Mouse (Mus musculus): Measurements from ENCODE around the gene Sec23a. TPM values are rescaled to one million over a fixed set of nuclear protein-coding genes. Genes with fewer than 3 reads are reported as not detected.

Sec23a gene
- total and polyA plus RNA-seq, 2 experiments from 2014 or later: 95.5 to 159 TPM

DNA sequence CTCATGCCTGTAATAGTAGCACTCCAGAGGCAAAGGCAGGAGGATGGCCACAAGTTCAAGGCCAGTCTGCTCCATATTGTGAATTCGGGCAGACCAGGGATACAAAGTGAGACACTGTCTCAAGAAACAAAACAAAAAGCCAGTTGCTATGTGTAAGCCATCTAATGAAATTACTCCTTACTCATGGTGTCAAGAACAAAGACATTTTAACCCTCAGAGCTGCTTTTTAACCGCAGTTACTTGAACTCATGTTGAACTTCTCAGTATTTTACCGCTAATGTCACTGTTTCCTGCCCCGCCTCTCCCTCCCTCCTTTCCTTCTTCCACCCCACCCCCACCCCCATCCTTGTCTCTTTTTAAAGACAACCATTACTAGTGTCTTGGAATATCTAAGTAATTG, 9.5 kb upstream of the Sec23a start:
- no peak overlapping the region for H3K9ac ChIP-seq
- no peak overlapping the region for H3K4me2 ChIP-seq (ENCODE audit: low read depth)
- no peaks in the 10 kb centered on the region for H3K4me1 ChIP-seq (ENCODE audit: insufficient read depth)
- H3K36me3 ChIP-seq (ENCODE audit: insufficient read depth): peaks cover 25% of the 10 kb centered on the region
- H3K9me3 ChIP-seq (ENCODE audit: low read length): no peaks in the 10 kb centered on the region
- TF ChIP-seq CTCF (IDR thresholded peaks at IDR 0.05; ENCODE audit: low read depth): no peak
- DNase-seq: no peak
- no peak overlapping the region for H3K4me3 ChIP-seq (ENCODE audit: low read depth, low read length)
- H3K27me3 ChIP-seq (ENCODE audit: insufficient read depth, low read length): no peaks in the 10 kb centered on the region
- no peak overlapping the region for H3K27ac ChIP-seq (ENCODE audit: low read depth, low read length)
- ATAC-seq: no peak
- WGBS: 90% methylated on average over 4 of the region's 4 CpGs

- peaks cover 25% of the 10 kb centered on the region for H3K36me3 ChIP-seq (ENCODE audit: insufficient read depth)
- no peaks in the 10 kb centered on the region for H3K27me3 ChIP-seq (ENCODE audit: insufficient read depth, low read length)
- no peak for DNase-seq
- no peak overlapping the region for H3K4me3 ChIP-seq (ENCODE audit: low read depth, low read length)
- H3K9ac ChIP-seq: no peak overlapping the region
- H3K4me1 ChIP-seq (ENCODE audit: insufficient read depth): no peaks in the 10 kb centered on the region
- no peaks in the 10 kb centered on the region for H3K9me3 ChIP-seq (ENCODE audit: low read length)
- no peak overlapping the region for H3K4me2 ChIP-seq (ENCODE audit: low read depth)
- ATAC-seq: no peak
- no peak for TF ChIP-seq CTCF (IDR thresholded peaks at IDR 0.05; ENCODE audit: low read depth)
- WGBS: 89% methylated on average over 2 of the region's 2 CpGs
- H3K27ac ChIP-seq (ENCODE audit: low read depth, low read length): no peak overlapping the region
Observed at GRCm38 (mm10) chr12:59019891-59020290, 8.1 kb upstream of the Sec23a start.

DNA sequence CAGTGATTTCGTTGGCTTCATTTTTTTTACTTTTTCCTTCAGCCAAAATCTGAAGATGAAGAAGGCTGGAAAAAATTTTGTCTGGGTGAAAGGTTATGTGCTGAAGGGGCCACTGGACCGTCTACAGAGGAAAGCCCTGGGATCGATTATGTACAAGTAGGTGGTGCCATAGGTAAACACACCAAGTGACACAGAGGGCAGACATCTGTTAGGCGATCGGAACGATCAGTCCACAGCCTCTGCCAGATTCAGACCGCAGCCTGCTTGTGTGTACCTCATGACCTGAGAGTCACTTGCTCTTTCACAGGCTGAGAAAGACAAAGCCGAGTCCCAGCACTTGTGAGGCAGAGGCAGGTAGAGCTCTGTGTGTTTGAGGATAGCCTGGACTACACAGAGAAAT, 6.2 kb upstream of the Sec23a start:
- 93% methylated on average over 8 of the region's 8 CpGs for WGBS

GRCm38 (mm10) chr12:59013234-59013633, 1.4 kb upstream of the Sec23a start, which contains the start of gene Gemin2:
Gene Gemin2 (plus strand): TSS chr12:59013393.
- under 1% methylated on average over 28 of the region's 28 CpGs for WGBS

More for the DNA sequence above, 6.2 kb upstream of the Sec23a start:
- ATAC-seq (no peak), DNase-seq (no peak)
- no peak for TF ChIP-seq CTCF (IDR thresholded peaks at IDR 0.05; ENCODE audit: low read depth)
- Histone ChIP-seq H3K4me2 (ENCODE audit: low read depth) (no peak overlapping the region), H3K9me3 (ENCODE audit: low read length) (no peaks in the 10 kb centered on the region), H3K4me1 (ENCODE audit: insufficient read depth) (peaks cover 5% of the 10 kb centered on the region; the same call in 1 of the 2 replicates), H3K27me3 (ENCODE audit: insufficient read depth, low read length) (no peaks in the 10 kb centered on the region), H3K9ac (no peak overlapping the region), H3K36me3 (ENCODE audit: insufficient read depth) (peaks cover 25% of the 10 kb centered on the region), H3K4me3 (ENCODE audit: low read depth, low read length) (no peak overlapping the region), H3K27ac (ENCODE audit: low read depth, low read length) (no peak overlapping the region)

DNA sequence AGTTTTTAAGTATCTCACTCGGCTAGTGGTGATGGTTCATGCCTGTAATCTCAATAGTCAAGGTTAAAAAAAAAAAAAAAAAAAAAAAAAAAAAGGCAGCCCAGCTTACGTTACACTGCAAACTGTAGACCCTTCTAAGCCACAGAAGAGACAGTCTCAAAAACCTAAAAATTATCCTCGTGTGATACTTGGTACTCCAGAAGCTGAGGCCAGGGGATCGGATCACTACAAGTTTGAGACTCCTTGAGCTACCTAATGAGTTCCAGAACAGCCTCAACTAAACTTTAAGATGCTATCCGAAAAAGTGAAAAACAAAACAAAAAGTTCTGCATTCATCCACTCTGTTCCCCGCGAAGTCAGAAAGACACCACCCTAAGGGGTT, 884 bp upstream of the Sec23a start:
- H3K27ac ChIP-seq (ENCODE audit: low read depth, low read length): no peak overlapping the region
- ATAC-seq (no peak), DNase-seq (peak; percentile 3)
- H3K9ac ChIP-seq: no peak overlapping the region
- 0 out of 2 replicates have a peak, but pooled peaks cover 2% of the 10 kb centered on the region for H3K36me3 ChIP-seq (ENCODE audit: insufficient read depth)
- H3K4me2 ChIP-seq (ENCODE audit: low read depth): peak overlapping the region; percentile 84
- no peak for TF ChIP-seq CTCF (IDR thresholded peaks at IDR 0.05; ENCODE audit: low read depth)
- 2% methylated on average over 7 of the region's 7 CpGs for WGBS
- H3K9me3 ChIP-seq (ENCODE audit: low read length): no peaks in the 10 kb centered on the region
- no peaks in the 10 kb centered on the region for H3K27me3 ChIP-seq (ENCODE audit: insufficient read depth, low read length)
- H3K4me3 ChIP-seq (ENCODE audit: low read depth, low read length): peak overlapping the region; percentile 90
- peaks cover 22% of the 10 kb centered on the region; the same call in 1 of the 2 replicates for H3K4me1 ChIP-seq (ENCODE audit: insufficient read depth)

More at GRCm38 (mm10) chr12:59013234-59013633, 1.4 kb upstream of the Sec23a start, which contains the start of gene Gemin2:
- DNase-seq: peak; percentile 86
- no peaks in the 10 kb centered on the region for H3K27me3 ChIP-seq (ENCODE audit: insufficient read depth, low read length)
- H3K9ac ChIP-seq: peak within 1 kb of the TSS; percentile 82
- ATAC-seq: peak; percentile 74
- H3K4me3 ChIP-seq (ENCODE audit: low read depth, low read length): peak within 1 kb of the TSS; percentile 90
- 0 out of 2 replicates have a peak, but pooled peaks cover 4% of the 10 kb centered on the region for H3K36me3 ChIP-seq (ENCODE audit: insufficient read depth)
- H3K9me3 ChIP-seq (ENCODE audit: low read length): no peaks in the 10 kb centered on the region
- peak within 1 kb of the TSS; percentile 84 for H3K4me2 ChIP-seq (ENCODE audit: low read depth)
- H3K27ac ChIP-seq (ENCODE audit: low read depth, low read length): peak within 1 kb of the TSS; percentile 42; the same call in 1 of the 2 replicates
- peak; percentile 40 for TF ChIP-seq CTCF (IDR thresholded peaks at IDR 0.05; ENCODE audit: low read depth)
- peaks cover 22% of the 10 kb centered on the region; the same call in 1 of the 2 replicates for H3K4me1 ChIP-seq (ENCODE audit: insufficient read depth)

- 2% methylated on average over 25 of the region's 25 CpGs for WGBS
- TF ChIP-seq CTCF (IDR thresholded peaks at IDR 0.05; ENCODE audit: low read depth): no peak
- Histone ChIP-seq H3K9me3 (ENCODE audit: low read length) (no peaks in the 10 kb centered on the region), H3K36me3 (ENCODE audit: insufficient read depth) (peaks cover 6% of the 10 kb centered on the region), H3K4me3 (ENCODE audit: low read depth, low read length) (peak overlapping the region; percentile 90), H3K4me1 (ENCODE audit: insufficient read depth) (peaks cover 22% of the 10 kb centered on the region; the same call in 1 of the 2 replicates), H3K9ac (peak overlapping the region; percentile 82), H3K27ac (ENCODE audit: low read depth, low read length) (peak overlapping the region; percentile 86), H3K27me3 (ENCODE audit: insufficient read depth, low read length) (no peaks in the 10 kb centered on the region), H3K4me2 (ENCODE audit: low read depth) (peak overlapping the region; percentile 84)
- DNase-seq: no peak
- ATAC-seq: no peak
Observed at GRCm38 (mm10) chr12:59011275-59011843, 458 bp downstream of the Sec23a start.

DNA sequence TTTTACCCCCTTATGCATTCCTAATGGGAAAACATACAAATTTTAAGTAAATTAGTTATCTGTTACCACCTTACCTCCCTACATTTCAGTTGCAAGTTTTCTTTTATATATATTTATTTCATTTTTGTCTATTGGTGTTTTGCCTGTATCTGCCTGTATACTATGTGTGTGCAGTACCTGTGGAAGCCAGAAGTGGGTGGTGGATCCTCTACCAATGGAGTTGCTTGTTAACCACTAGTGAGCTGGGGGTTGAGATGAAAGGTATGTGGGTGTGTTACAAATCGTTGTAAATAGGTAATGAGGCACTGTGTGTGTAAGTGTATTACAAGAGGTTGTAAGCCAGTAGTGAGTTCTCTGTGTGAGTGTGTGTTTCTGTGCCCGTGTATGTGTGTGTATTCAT, 1.3 kb downstream of the Sec23a start:
- peak; percentile 45 for TF ChIP-seq CTCF (IDR thresholded peaks at IDR 0.05; ENCODE audit: low read depth)
- DNase-seq (peak; percentile 10), ATAC-seq (no peak)
- peaks cover 15% of the 10 kb centered on the region for H3K36me3 ChIP-seq (ENCODE audit: insufficient read depth)
- no peaks in the 10 kb centered on the region for H3K9me3 ChIP-seq (ENCODE audit: low read length)
- 65% methylated on average over 2 of the region's 2 CpGs for WGBS
- no peak overlapping the region for H3K27ac ChIP-seq (ENCODE audit: low read depth, low read length)
- peak overlapping the region; percentile 90 for H3K4me3 ChIP-seq (ENCODE audit: low read depth, low read length)
- peaks cover 22% of the 10 kb centered on the region; the same call in 1 of the 2 replicates for H3K4me1 ChIP-seq (ENCODE audit: insufficient read depth)
- H3K27me3 ChIP-seq (ENCODE audit: insufficient read depth, low read length): no peaks in the 10 kb centered on the region
- H3K9ac ChIP-seq: no peak overlapping the region
- peak overlapping the region; percentile 11; the same call in 1 of the 2 replicates for H3K4me2 ChIP-seq (ENCODE audit: low read depth)
